Mouse (Mus musculus) embryonic facial prominence, embryonic 14.5 days (tissue): ENCODE measurements around the gene Fzd7. TPM values are rescaled to one million over a fixed set of nuclear protein-coding genes. Genes with fewer than 3 reads are reported as not detected.

Source experiments
- ATAC-seq: fragments of 200-750 bp; cut with Nextera tagmentation; 2 replicates; pipeline ENCODE4 v1.8.0; 2017; ENCODE audit warnings: low read depth, moderate number of reproducible peaks, moderate TSS enrichment
- DNase-seq: peaks from one replicate; pipeline ENCODE4 v3.0.0-alpha.2; 2015; ENCODE audit warnings: low spot score
- H3K27ac ChIP-seq: fragments of 300-500 bp; sonication (generic); replicated peaks from 2 replicates; pipeline ENCODE4 v1.5.1; 2014; ENCODE audit warnings: low read depth, mild to moderate bottlenecking, low read length, moderate library complexity
- H3K27me3 ChIP-seq: fragments of 300-500 bp; sonication (generic); replicated peaks from 2 replicates; pipeline ENCODE4 v1.6.1; 2014; ENCODE audit warnings: low read length; ENCODE audit not compliant: control insufficient read depth, insufficient read depth
- H3K36me3 ChIP-seq: fragments of 300-500 bp; sonication (generic); 2 replicates; pipeline ENCODE4 v1.6.1; 2014; ENCODE audit warnings: low read length, mixed read lengths; ENCODE audit not compliant: control insufficient read depth, insufficient read depth
- H3K4me1 ChIP-seq: fragments of 300-500 bp; sonication (generic); 2 replicates; pipeline ENCODE4 v1.6.1; 2014; ENCODE audit warnings: antibody characterized with exemption, low read length; ENCODE audit not compliant: control insufficient read depth, insufficient read depth
- H3K4me2 ChIP-seq: fragments of 300-500 bp; sonication (generic); 2 replicates; pipeline ENCODE4 v1.6.1; 2014; ENCODE audit warnings: low read depth, mild to moderate bottlenecking, low read length, moderate library complexity, mixed read lengths
- H3K4me3 ChIP-seq: fragments of 300-500 bp; sonication (generic); 2 replicates; pipeline ENCODE4 v1.5.1; 2014; ENCODE audit warnings: low read depth, mild to moderate bottlenecking, low read length
- H3K9ac ChIP-seq: fragments of 300-500 bp; sonication (generic); 2 replicates; pipeline ENCODE4 v1.6.1; 2014; ENCODE audit warnings: low read depth, mild to moderate bottlenecking, low read length, moderate library complexity, mixed read lengths
- H3K9me3 ChIP-seq: fragments of 300-500 bp; sonication (generic); 2 replicates; pipeline ENCODE4 v1.6.1; 2016; ENCODE audit warnings: low read length; ENCODE audit not compliant: control insufficient read depth
- WGBS: fragments of 180-500 bp; shearing (Covaris S2); extraction: QIAGEN DNeasy Blood & Tissue Kit; methylation state at CpG from one replicate; pipeline ENCODE4 v1.1.7; 2014; 5-methylcytosine and 5-hydroxymethylcytosine counted together
- polyA plus RNA-seq: library from polyadenylated mRNA; unstranded; fragments of >200 nt; fragmentation: Nextera tagmentation; extraction: Ambion mirVana; gene quantifications from 2 replicates; pipeline ENCODE4 v1.2.1, GENCODE M21; 2014

Gene Fzd7
- polyA plus RNA-seq, 1 experiment from 2014 or later: 13.8 TPM

- H3K4me1 ChIP-seq: peaks cover 36% of the 10 kb centered on the region
- ATAC-seq: peak; percentile 96
- H3K27ac ChIP-seq: peak within 1 kb of the TSS; percentile 96
- H3K9me3 ChIP-seq: no peaks in the 10 kb centered on the region
- 7% methylated on average over 25 of the region's 25 CpGs for WGBS
- no peaks in the 10 kb centered on the region for H3K27me3 ChIP-seq
- H3K4me3 ChIP-seq: peak within 1 kb of the TSS; percentile 32
- H3K36me3 ChIP-seq: no peaks in the 10 kb centered on the region
- H3K9ac ChIP-seq: peak within 1 kb of the TSS; percentile 62
- peak; percentile 97 for DNase-seq
- H3K4me2 ChIP-seq: peak within 1 kb of the TSS; percentile 63
Observed at GRCm38 (mm10) chr1:59516026-59516917, 34.0 kb downstream of the Fzd7 start, which contains the start of gene Gm973. TSS of gene Gm973 (plus strand) at chr1:59516264.

DNA sequence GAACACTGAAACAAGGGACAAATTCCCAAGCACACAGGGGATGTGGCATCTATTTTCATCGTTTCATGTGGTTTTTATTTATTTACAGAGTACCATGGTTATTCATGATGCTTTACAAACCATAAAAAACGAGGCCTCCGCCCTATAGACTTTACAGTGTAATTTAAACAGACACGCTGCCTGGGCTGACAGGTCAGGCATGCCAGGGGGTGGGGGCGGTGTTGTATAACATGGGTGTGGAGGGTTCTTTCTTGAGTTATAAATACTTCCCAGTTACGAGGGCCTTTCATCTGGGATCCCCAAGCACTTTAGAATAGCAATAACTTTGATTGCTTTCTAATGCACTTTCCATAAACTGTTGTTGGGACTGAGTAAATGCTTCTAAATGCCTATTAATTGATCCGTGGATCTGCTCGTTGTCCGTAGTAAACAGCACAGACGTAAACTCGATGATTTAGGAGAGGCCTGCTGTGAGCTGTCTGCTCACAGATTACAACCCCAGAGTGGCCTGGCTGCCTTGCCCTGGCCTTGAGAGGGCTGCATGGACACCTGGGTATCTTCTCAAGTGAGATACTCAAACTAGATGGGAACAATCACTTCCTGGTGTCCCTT, 38.1 kb downstream of the Fzd7 start:
- Histone ChIP-seq H3K27ac (peak overlapping the region; percentile 58; the same call in 1 of the 2 replicates), H3K4me2 (no peak overlapping the region), H3K4me3 (no peak overlapping the region), H3K9me3 (no peaks in the 10 kb centered on the region), H3K36me3 (no peaks in the 10 kb centered on the region), H3K9ac (no peak overlapping the region), H3K4me1 (peaks cover 35% of the 10 kb centered on the region), H3K27me3 (no peaks in the 10 kb centered on the region)
- DNase-seq (peak; percentile 82), ATAC-seq (no peak)
- 29% methylated on average over 11 of the region's 11 CpGs for WGBS

- no peak for DNase-seq
- H3K4me1 ChIP-seq: peaks cover 17% of the 10 kb centered on the region
- no peaks in the 10 kb centered on the region for H3K36me3 ChIP-seq
- H3K9ac ChIP-seq: no peak overlapping the region
- no peaks in the 10 kb centered on the region for H3K27me3 ChIP-seq
- H3K4me2 ChIP-seq: no peak overlapping the region
- H3K4me3 ChIP-seq: no peak overlapping the region
- no peak for ATAC-seq
- 70% methylated on average over 1 of the region's 1 CpGs for WGBS
- H3K27ac ChIP-seq: no peak overlapping the region
- H3K9me3 ChIP-seq: no peaks in the 10 kb centered on the region
Observed at GRCm38 (mm10) chr1:59522456-59522855, 40.2 kb downstream of the Fzd7 start.

DNA sequence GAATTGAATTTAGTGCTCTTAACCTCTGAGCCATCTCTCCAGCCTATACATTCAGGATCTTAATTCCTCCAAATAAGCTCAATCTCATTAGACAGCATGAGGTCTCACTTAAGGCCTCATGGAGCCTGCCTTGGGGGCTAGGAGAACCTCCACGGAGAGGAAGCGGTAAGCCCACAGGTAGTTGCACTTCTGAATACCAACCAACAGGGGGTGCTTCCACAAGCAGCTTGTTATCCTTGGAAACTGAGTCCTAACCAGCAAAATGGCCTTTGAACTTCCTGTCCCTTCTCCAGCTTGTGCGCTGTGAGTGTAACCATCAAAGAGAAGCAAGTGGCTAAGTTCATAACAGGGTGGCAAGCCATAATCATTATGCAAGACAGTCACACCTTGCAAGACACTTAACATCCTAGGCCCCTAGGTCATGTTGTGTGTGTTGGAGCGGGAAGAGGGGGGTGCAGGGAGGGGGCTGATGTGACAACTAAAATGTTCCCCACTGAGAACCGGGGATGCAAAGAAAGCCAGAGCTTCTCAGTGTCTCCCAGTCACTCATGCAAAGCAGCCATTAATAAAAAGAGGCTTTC, 41.2 kb downstream of the Fzd7 start:
- DNase-seq (no peak), ATAC-seq (no peak)
- Histone ChIP-seq H3K9me3 (no peaks in the 10 kb centered on the region), H3K9ac (no peak overlapping the region), H3K27me3 (no peaks in the 10 kb centered on the region), H3K27ac (no peak overlapping the region), H3K36me3 (no peaks in the 10 kb centered on the region), H3K4me2 (no peak overlapping the region), H3K4me1 (peaks cover 17% of the 10 kb centered on the region), H3K4me3 (no peak overlapping the region)
- 63% methylated on average over 5 of the region's 5 CpGs for whole genome bisulfite sequencing

DNA sequence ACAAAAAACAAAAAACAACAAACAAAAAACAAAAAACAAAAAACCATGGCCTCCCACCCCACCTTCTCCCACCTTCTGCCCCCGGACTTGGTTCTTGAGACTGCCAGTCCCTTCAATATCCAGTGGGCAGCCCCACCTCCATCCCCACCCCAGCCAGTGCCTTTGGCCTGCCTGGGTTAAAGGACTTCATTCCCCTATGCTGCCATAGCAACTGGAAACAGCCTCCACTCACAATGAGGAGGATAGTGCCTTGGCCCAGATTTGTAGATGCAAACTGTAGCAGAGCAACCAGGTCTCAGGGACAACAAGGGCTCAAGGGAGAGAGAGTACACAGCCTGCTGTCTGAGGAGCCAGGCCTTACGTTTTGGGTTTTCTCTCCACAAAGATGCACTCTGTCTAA, 41.8 kb downstream of the Fzd7 start:
- Histone ChIP-seq H3K9me3 (no peaks in the 10 kb centered on the region), H3K36me3 (no peaks in the 10 kb centered on the region), H3K27ac (0 out of 2 replicates have a peak overlapping the region, but pooled peaks have one; percentile 28), H3K4me2 (no peak overlapping the region), H3K27me3 (no peaks in the 10 kb centered on the region), H3K4me3 (no peak overlapping the region), H3K9ac (no peak overlapping the region), H3K4me1 (peaks cover 17% of the 10 kb centered on the region)
- DNase-seq (no peak), ATAC-seq (0 out of 2 replicates have a peak, but pooled peaks have one; percentile 24)
- 55% methylated on average over 2 of the region's 2 CpGs for WGBS

DNA sequence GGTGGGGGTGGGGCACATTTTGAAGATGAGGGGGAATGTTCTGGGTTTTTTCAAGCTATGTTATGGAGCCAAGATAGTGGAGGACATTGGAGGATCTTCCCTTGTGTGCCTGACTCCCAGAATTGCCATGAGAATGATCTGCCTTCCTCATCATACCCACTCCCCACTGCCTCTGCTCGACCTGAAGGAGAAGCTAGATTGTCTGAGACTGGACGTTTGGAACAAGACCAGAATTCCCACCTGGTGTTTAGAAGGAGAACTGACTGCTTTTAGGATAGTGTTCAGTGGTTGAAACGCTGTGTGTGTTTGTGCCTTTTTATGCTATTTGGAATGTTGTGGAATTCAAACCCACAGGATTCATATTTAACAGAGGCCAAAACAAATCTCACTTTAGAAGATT, 42.5 kb downstream of the Fzd7 start:
- H3K4me3 ChIP-seq: no peak overlapping the region
- H3K27ac ChIP-seq: peak overlapping the region; percentile 39; the same call in 1 of the 2 replicates
- H3K36me3 ChIP-seq: no peaks in the 10 kb centered on the region
- ATAC-seq (no peak), DNase-seq (no peak)
- H3K9ac ChIP-seq: no peak overlapping the region
- H3K9me3 ChIP-seq: no peaks in the 10 kb centered on the region
- 43% methylated on average over 3 of the region's 3 CpGs for WGBS
- peaks cover 14% of the 10 kb centered on the region for H3K4me1 ChIP-seq
- H3K4me2 ChIP-seq: no peak overlapping the region
- H3K27me3 ChIP-seq: no peaks in the 10 kb centered on the region

GRCm38 (mm10) chr1:59527219-59527618, 45.0 kb downstream of the Fzd7 start:
- H3K4me2 ChIP-seq: no peak overlapping the region
- WGBS: 71% methylated on average over 6 of the region's 6 CpGs
- ATAC-seq: peak; percentile 33; the same call in 1 of the 2 replicates

DNA sequence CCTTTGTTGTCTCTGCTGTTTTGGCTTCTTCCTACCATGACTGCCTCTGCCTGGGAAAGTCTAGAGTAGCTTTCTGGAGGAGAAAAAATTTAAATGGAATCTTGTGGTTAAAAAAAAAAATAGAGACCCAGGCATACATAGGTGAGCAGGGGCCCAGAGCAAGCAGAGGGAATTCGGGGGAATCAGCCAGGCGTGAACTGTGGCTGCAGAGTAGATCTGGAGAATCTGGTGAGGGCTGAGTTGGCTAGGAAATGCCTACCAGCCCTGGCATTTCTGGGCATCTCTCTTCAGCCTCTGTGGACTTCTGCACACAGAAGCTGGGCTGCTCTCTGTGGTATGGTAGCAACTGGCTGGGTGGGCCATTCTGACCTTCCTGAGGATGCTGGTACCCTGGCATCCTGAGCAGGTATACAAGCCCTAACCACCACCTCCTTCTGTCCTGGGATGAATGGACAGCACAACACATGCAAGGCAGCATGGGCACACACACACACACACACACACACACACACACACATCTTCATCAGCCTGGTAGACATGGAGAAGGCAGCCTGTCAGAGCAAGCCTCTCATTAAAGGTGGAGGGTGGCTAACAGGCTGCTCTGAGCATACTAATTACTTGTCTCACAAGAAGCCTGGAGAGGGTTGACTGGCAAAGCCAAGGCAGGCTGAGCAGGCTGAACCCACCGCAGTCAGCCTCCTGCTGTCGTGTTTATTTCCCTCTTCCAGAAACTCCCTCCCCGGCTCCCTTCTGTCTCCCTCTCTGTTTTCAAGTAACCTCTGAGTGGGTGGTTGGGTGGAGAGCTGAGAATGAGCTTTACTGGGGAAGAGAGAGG, 53.0 kb downstream of the Fzd7 start:
- ATAC-seq (peak; percentile 84), DNase-seq (peak; percentile 77)
- no peak overlapping the region for H3K9ac ChIP-seq
- no peaks in the 10 kb centered on the region for H3K36me3 ChIP-seq
- H3K4me1 ChIP-seq: 0 out of 2 replicates have a peak, but pooled peaks cover 7% of the 10 kb centered on the region
- no peaks in the 10 kb centered on the region for H3K27me3 ChIP-seq
- H3K4me2 ChIP-seq: no peak overlapping the region
- peak overlapping the region; percentile 35; the same call in 1 of the 2 replicates for H3K27ac ChIP-seq
- no peaks in the 10 kb centered on the region for H3K9me3 ChIP-seq
- no peak overlapping the region for H3K4me3 ChIP-seq
- 16% methylated on average over 5 of the region's 5 CpGs for WGBS

More at GRCm38 (mm10) chr1:59527219-59527618, 45.0 kb downstream of the Fzd7 start:
- H3K36me3 ChIP-seq: no peaks in the 10 kb centered on the region
- no peak overlapping the region for H3K4me3 ChIP-seq
- no peak overlapping the region for H3K27ac ChIP-seq
- DNase-seq: no peak
- H3K9me3 ChIP-seq: no peaks in the 10 kb centered on the region
- H3K4me1 ChIP-seq: no peaks in the 10 kb centered on the region
- no peak overlapping the region for H3K9ac ChIP-seq
- H3K27me3 ChIP-seq: no peaks in the 10 kb centered on the region
